Mouse (Mus musculus) erythroblast, embryonic 14.5 days (primary cell): Measurements from ENCODE around the gene Slc43a2.

Experiments
- GATA1 ChIP-seq: IDR thresholded peaks from 2 replicates; pipeline ENCODE4 v1.6.1; 2012; ENCODE audit warnings: low read length, inconsistent platforms, mixed read lengths
- TAL1 ChIP-seq: IDR thresholded peaks from 3 replicates; pipeline ENCODE4 v1.6.1; 2012; ENCODE audit warnings: low read length, inconsistent platforms, mixed read lengths

- TF ChIP-seq GATA1 (no peak), TAL1 (no peak)
Measured at GRCm38 (mm10) chr11:75530845-75531373, 585 bp upstream of the Slc43a2 start.
